Mouse (Mus musculus): Measurements from ENCODE around the gene Slc6a6. TPM values are rescaled to one million over a fixed set of nuclear protein-coding genes. Genes with fewer than 3 reads are reported as not detected.

Gene Slc6a6
- 59.4 and 60.0 TPM in 2 replicates for polyA plus RNA-seq (2015; fragmentation: Nextera tagmentation; extraction: Ambion mirVana)

- Histone ChIP-seq H3K9me3 (no peaks in the 10 kb centered on the region), H3K4me1 (peaks cover 63% of the 10 kb centered on the region), H3K4me3 (peak within 1 kb of the TSS; percentile 91), H3K36me3 (no peaks in the 10 kb centered on the region), H3K4me2 (peak within 1 kb of the TSS; percentile 94), H3K27me3 (replicated peaks) (peaks cover 7% of the 10 kb centered on the region), H3K27ac (replicated peaks) (peak within 1 kb of the TSS; percentile 94), H3K9ac (peak within 1 kb of the TSS; percentile 98)
- peak; percentile 77 for ATAC-seq (ENCODE audit: extremely low read depth, insufficient number of reproducible peaks, low FRiP score, low TSS enrichment)
- 0% methylated on average over 54 of the region's 69 CpGs for WGBS
Measured at GRCm38 (mm10) chr6:91683602-91684473, at the start of gene Slc6a6. Gene Slc6a6 (plus strand): TSS chr6:91684053.

- Histone ChIP-seq H3K4me1 (peaks cover 10% of the 10 kb centered on the region; the same call in 1 of the 2 replicates), H3K27me3 (replicated peaks) (peaks cover 29% of the 10 kb centered on the region), H3K9ac (no peak overlapping the region), H3K4me2 (no peak overlapping the region), H3K4me3 (no peak overlapping the region), H3K36me3 (no peaks in the 10 kb centered on the region), H3K27ac (replicated peaks) (no peak overlapping the region), H3K9me3 (peaks cover 4% of the 10 kb centered on the region; the same call in 1 of the 2 replicates)
- no peak for ATAC-seq (ENCODE audit: extremely low read depth, insufficient number of reproducible peaks, low FRiP score, low TSS enrichment)
- 40% methylated on average over 2 of the region's 2 CpGs for WGBS
Measured at GRCm38 (mm10) chr6:91634417-91634816, 49.4 kb upstream of the Slc6a6 start.

- Histone ChIP-seq H3K9me3 (peaks cover 4% of the 10 kb centered on the region; the same call in 1 of the 2 replicates), H3K4me2 (no peak overlapping the region), H3K4me3 (no peak overlapping the region), H3K36me3 (no peaks in the 10 kb centered on the region), H3K4me1 (peaks cover 10% of the 10 kb centered on the region; the same call in 1 of the 2 replicates), H3K27me3 (replicated peaks) (peaks cover 29% of the 10 kb centered on the region), H3K9ac (no peak overlapping the region), H3K27ac (replicated peaks) (no peak overlapping the region)
- no peak for ATAC-seq (ENCODE audit: extremely low read depth, insufficient number of reproducible peaks, low FRiP score, low TSS enrichment)
- WGBS, result 56% methylated on average over 2 of the region's 2 CpGs
Measured at GRCm38 (mm10) chr6:91634876-91635275, 49.0 kb upstream of the Slc6a6 start.

GRCm38 (mm10) chr6:91638204-91638995 lies 45.5 kb upstream of the Slc6a6 start:
- Histone ChIP-seq H3K4me2 (no peak overlapping the region), H3K4me3 (no peak overlapping the region), H3K27me3 (replicated peaks) (peaks cover 25% of the 10 kb centered on the region), H3K9ac (0 out of 2 replicates have a peak overlapping the region, but pooled peaks have one; percentile 4), H3K4me1 (peaks cover 10% of the 10 kb centered on the region; the same call in 1 of the 2 replicates), H3K9me3 (no peaks in the 10 kb centered on the region), H3K36me3 (no peaks in the 10 kb centered on the region), H3K27ac (replicated peaks) (no peak overlapping the region)
- WGBS, result 34% methylated on average over 9 of the region's 9 CpGs
- ATAC-seq (ENCODE audit: extremely low read depth, insufficient number of reproducible peaks, low FRiP score, low TSS enrichment), result no peak

- Histone ChIP-seq H3K27ac (replicated peaks) (no peak overlapping the region), H3K27me3 (replicated peaks) (peaks cover 23% of the 10 kb centered on the region), H3K4me1 (peaks cover 22% of the 10 kb centered on the region), H3K9me3 (no peaks in the 10 kb centered on the region), H3K4me3 (no peak overlapping the region), H3K4me2 (no peak overlapping the region), H3K36me3 (no peaks in the 10 kb centered on the region), H3K9ac (no peak overlapping the region)
- WGBS, result 46% methylated on average over 5 of the region's 5 CpGs
- ATAC-seq (ENCODE audit: extremely low read depth, insufficient number of reproducible peaks, low FRiP score, low TSS enrichment), result no peak
Measured at GRCm38 (mm10) chr6:91643011-91643410, 40.8 kb upstream of the Slc6a6 start.

GRCm38 (mm10) chr6:91643416-91643921 lies 40.4 kb upstream of the Slc6a6 start:
- no peak for ATAC-seq (ENCODE audit: extremely low read depth, insufficient number of reproducible peaks, low FRiP score, low TSS enrichment)
- Histone ChIP-seq H3K4me2 (no peak overlapping the region), H3K4me3 (no peak overlapping the region), H3K4me1 (peaks cover 17% of the 10 kb centered on the region), H3K27me3 (replicated peaks) (peaks cover 24% of the 10 kb centered on the region), H3K9me3 (no peaks in the 10 kb centered on the region), H3K9ac (no peak overlapping the region), H3K36me3 (no peaks in the 10 kb centered on the region), H3K27ac (replicated peaks) (no peak overlapping the region)
- 82% methylated on average over 2 of the region's 2 CpGs for WGBS

- Histone ChIP-seq H3K27me3 (replicated peaks) (peaks cover 44% of the 10 kb centered on the region), H3K9me3 (no peaks in the 10 kb centered on the region), H3K4me2 (no peak overlapping the region), H3K36me3 (no peaks in the 10 kb centered on the region), H3K9ac (no peak overlapping the region), H3K4me3 (no peak overlapping the region), H3K4me1 (peaks cover 20% of the 10 kb centered on the region), H3K27ac (replicated peaks) (no peak overlapping the region)
- ATAC-seq (ENCODE audit: extremely low read depth, insufficient number of reproducible peaks, low FRiP score, low TSS enrichment), result no peak
- WGBS, result 79% methylated on average over 10 of the region's 10 CpGs
Measured at GRCm38 (mm10) chr6:91646019-91646418, 37.8 kb upstream of the Slc6a6 start.

- WGBS, result 56% methylated on average over 4 of the region's 4 CpGs
- H3K27me3 ChIP-seq (replicated peaks), result peaks cover 48% of the 10 kb centered on the region
- H3K4me1 ChIP-seq, result peaks cover 23% of the 10 kb centered on the region
- peak overlapping the region; percentile 57 for H3K27ac ChIP-seq (replicated peaks)
- no peak for ATAC-seq (ENCODE audit: extremely low read depth, insufficient number of reproducible peaks, low FRiP score, low TSS enrichment)
- H3K9ac ChIP-seq, result no peak overlapping the region
- H3K36me3 ChIP-seq, result no peaks in the 10 kb centered on the region
- H3K4me3 ChIP-seq, result no peak overlapping the region
- H3K4me2 ChIP-seq, result no peak overlapping the region
- H3K9me3 ChIP-seq, result no peaks in the 10 kb centered on the region
Measured at GRCm38 (mm10) chr6:91646822-91647221, 37.0 kb upstream of the Slc6a6 start.

- no peaks in the 10 kb centered on the region for H3K9me3 ChIP-seq
Measured at GRCm38 (mm10) chr6:91647385-91647791, 36.5 kb upstream of the Slc6a6 start.

GRCm38 (mm10) chr6:91650255-91650654 lies 33.6 kb upstream of the Slc6a6 start:
- ATAC-seq (ENCODE audit: extremely low read depth, insufficient number of reproducible peaks, low FRiP score, low TSS enrichment), result no peak
- 75% methylated on average over 9 of the region's 9 CpGs for WGBS
- H3K9me3 ChIP-seq, result no peaks in the 10 kb centered on the region
- no peak overlapping the region for H3K27ac ChIP-seq (replicated peaks)
- no peaks in the 10 kb centered on the region for H3K36me3 ChIP-seq
- peaks cover 38% of the 10 kb centered on the region for H3K4me1 ChIP-seq
- H3K27me3 ChIP-seq (replicated peaks), result peaks cover 60% of the 10 kb centered on the region
- no peak overlapping the region for H3K9ac ChIP-seq
- H3K4me2 ChIP-seq, result no peak overlapping the region
- no peak overlapping the region for H3K4me3 ChIP-seq

More at GRCm38 (mm10) chr6:91647385-91647791, 36.5 kb upstream of the Slc6a6 start:
- H3K9ac ChIP-seq, result no peak overlapping the region
- H3K4me1 ChIP-seq, result peaks cover 23% of the 10 kb centered on the region
- H3K4me2 ChIP-seq, result no peak overlapping the region
- H3K27me3 ChIP-seq (replicated peaks), result peaks cover 53% of the 10 kb centered on the region
- H3K27ac ChIP-seq (replicated peaks), result peak overlapping the region; percentile 57
- H3K4me3 ChIP-seq, result no peak overlapping the region
- no peak for ATAC-seq (ENCODE audit: extremely low read depth, insufficient number of reproducible peaks, low FRiP score, low TSS enrichment)
- WGBS, result 39% methylated on average over 9 of the region's 9 CpGs
- H3K36me3 ChIP-seq, result no peaks in the 10 kb centered on the region

GRCm38 (mm10) chr6:91652296-91652695 lies 31.6 kb upstream of the Slc6a6 start:
- no peak for ATAC-seq (ENCODE audit: extremely low read depth, insufficient number of reproducible peaks, low FRiP score, low TSS enrichment)
- H3K27ac ChIP-seq (replicated peaks), result no peak overlapping the region
- peaks cover 48% of the 10 kb centered on the region for H3K4me1 ChIP-seq
- peaks cover 48% of the 10 kb centered on the region for H3K27me3 ChIP-seq (replicated peaks)
- 82% methylated on average over 3 of the region's 3 CpGs for WGBS
- no peak overlapping the region for H3K4me2 ChIP-seq
- H3K9ac ChIP-seq, result no peak overlapping the region
- no peaks in the 10 kb centered on the region for H3K36me3 ChIP-seq
- no peaks in the 10 kb centered on the region for H3K9me3 ChIP-seq
- no peak overlapping the region for H3K4me3 ChIP-seq

All from heart, embryonic 13.5 days (tissue).